Mouse (Mus musculus) cerebellum, postnatal 4 days (tissue): ENCODE results near the gene Pou2f2.
"Not testable (repeated sequence)": the region's sequence is repeated elsewhere in the genome, so short reads cannot be mapped to it uniquely, and the experiment has no call there.

ENCODE experiments used
- DNase-seq, 2 experiments: peaks; one replicate each; pipeline ENCODE4 v3.0.0; 2022; ENCODE audit warnings: low spot score in 2 of 2, mixed read lengths in 1 of 2

The Pou2f2 gene

GRCm38 (mm10) chr7:25063900-25064299, 115.6 kb downstream of the Pou2f2 start:
- no peak for DNase-seq

DNA sequence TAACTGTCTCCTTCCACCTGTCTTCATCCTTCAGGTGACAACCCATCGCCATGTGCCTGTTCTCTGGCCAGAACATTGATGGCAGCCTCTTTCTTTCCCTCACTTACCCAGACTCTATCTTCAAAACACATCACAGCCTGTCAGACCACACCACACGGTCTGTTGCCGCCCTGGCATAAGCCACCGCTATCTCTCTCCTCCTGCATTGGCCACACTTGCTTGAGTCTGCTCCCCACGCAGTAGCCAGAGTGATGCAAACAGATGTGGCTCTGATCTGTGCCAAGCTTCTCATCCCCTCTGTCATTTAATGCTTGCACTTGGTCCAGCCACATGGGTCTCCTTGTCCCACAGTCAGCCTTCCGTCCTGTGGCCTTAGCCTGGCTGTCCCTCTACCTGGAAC, 116.2 kb downstream of the Pou2f2 start:
- no peak for DNase-seq

DNA sequence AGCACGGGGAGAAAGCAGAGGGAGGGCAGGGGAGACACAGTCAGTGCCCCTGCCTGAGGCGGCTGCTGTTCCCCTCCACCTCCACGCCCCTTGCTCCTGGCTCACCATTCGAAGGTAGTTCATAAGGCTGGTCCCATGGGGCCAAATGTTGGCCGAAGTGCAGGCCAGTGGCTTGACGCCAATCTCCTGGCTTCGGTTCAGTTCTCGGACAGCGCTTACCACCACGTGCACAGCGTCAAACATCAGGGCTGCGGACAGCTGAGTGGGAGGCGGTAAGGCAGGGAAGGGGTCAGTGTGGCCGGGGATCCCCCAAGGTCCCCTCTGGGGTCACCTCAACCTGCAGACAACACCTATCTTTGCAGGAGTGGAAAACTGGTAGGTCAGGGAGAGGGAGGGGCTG, 120.7 kb downstream of the Pou2f2 start:
- DNase-seq = no peak

DNA sequence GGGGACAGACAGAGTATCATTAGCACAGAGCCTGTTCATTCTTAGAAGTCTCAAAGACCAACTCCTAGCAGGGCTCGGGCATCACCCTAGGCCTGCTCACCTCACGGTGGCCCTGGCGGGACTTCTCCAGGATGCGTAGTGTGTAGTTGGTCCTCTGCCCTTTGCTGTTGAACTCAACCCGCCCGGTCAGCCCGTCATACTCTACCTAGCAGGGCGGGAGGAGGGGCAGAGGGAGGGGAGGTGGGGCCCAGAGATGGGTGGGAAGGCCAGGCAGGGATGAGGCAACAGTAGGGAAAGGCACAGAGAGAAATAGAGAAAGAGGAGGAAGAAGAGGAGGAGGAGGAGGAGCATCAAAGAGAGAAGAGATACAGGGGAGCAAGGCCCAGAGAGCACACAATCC, 121.1 kb downstream of the Pou2f2 start:
- DNase-seq = no peak

DNA sequence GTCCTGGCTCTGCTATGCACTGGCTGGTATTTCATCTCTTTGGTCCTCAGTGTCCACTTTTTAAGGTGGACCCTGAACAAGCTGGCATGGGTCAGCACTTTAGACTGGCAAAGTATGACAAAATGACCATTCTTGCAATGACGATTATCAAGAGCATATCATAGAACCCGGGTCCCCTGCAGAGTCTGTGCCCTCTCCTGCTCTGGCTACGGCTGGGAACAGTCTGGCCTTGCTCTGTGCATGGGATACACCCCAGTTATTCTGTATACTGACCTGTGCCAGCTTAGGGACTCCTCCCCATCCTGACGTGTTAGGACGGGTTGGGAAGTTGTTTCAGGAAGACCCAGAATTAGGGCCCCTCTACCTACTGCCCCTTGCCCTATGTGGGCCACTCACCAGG, 121.6 kb downstream of the Pou2f2 start:
- DNase-seq = no peak

GRCm38 (mm10) chr7:25056951-25057350, 122.6 kb downstream of the Pou2f2 start:
- no peak for DNase-seq

- no peak for DNase-seq
Measured at GRCm38 (mm10) chr7:25052587-25052986, 126.9 kb downstream of the Pou2f2 start.

DNA sequence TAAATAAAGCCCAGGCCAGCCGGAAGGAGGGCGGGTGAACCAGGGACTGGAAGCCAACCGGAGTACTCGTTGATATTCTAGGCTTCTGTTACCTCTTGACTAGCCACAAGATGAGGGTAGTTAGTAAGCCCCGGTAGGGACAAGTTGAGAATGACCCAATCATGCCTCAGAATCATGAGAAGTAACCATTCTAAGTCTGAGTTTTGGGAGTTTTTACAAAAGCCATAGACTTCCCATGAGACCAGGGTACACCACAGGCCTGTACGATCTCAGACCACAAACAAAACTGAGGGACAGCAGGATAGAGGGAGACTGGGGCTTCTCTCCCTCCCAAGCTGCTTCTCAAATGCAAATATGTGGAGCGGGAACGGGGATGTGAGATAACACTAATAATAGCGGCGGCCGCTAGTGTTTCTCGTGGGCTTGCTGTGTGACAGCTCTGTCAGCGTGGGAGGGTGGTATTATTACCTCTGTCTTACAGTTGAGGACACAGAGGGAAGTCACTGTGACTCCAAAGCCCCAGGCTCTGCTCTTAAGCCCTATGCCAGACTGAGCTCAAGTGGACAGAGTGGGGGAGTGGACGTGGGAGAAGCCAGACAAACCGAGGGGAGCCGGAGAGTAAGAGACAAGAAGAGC, 130.1 kb downstream of the Pou2f2 start:
- no peak for DNase-seq

- no peak for DNase-seq
Measured at GRCm38 (mm10) chr7:25047363-25047762, 132.2 kb downstream of the Pou2f2 start.

- not testable (repeated sequence) for DNase-seq
Measured at GRCm38 (mm10) chr7:25044599-25044998, 134.9 kb downstream of the Pou2f2 start.

DNA sequence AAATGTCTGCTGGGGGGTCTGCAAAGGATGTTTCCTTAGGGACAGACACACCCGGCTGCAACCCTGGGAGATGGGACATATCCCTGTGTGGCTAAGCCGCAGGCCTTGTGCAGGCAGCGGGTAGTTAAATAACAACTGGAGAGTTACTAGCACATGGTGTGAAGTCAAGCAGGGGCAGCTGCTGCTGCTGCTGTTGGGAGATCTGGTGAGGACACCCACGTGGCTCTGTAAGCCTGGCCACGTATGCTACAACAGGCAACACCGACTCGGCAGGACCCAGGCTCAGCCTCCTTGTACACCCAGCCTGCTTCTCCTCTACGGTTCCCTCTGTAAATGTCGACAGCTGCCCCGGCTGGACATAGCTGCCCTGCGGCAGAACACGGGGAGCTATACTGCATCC, 137.6 kb downstream of the Pou2f2 start:
- no peak for DNase-seq
